Mouse (Mus musculus) kidney, embryonic 14.5 days (tissue): ENCODE results near the gene Hsp90ab1. TPM values are rescaled to one million over a fixed set of nuclear protein-coding genes. Genes with fewer than 3 reads are reported as not detected.

Experiments used
- ATAC-seq: fragments of 200-750 bp; cut with Nextera tagmentation; 2 replicates; pipeline ENCODE4 v1.8.0; 2017; ENCODE audit warnings: moderate number of reproducible peaks, mild to moderate bottlenecking, moderate TSS enrichment, moderate library complexity; ENCODE audit not compliant: low FRiP score, low TSS enrichment
- H3K27ac ChIP-seq: fragments of 300-500 bp; sonication (generic); 2 replicates; pipeline ENCODE4 v1.5.1; 2014; ENCODE audit warnings: low read depth, mild to moderate bottlenecking, low read length, moderate library complexity, mixed read lengths
- H3K27me3 ChIP-seq: fragments of 300-500 bp; sonication (generic); 2 replicates; pipeline ENCODE4 v1.6.1; 2014; ENCODE audit warnings: mild to moderate bottlenecking, low read length; ENCODE audit not compliant: control insufficient read depth, insufficient read depth
- H3K36me3 ChIP-seq: fragments of 300-500 bp; sonication (generic); 2 replicates; pipeline ENCODE4 v1.6.1; 2014; ENCODE audit warnings: low read length, mixed read lengths; ENCODE audit not compliant: control insufficient read depth, insufficient read depth
- H3K4me1 ChIP-seq: fragments of 300-500 bp; sonication (generic); 2 replicates; pipeline ENCODE4 v1.6.1; 2014; ENCODE audit warnings: low read length, mixed read lengths; ENCODE audit not compliant: control insufficient read depth, insufficient read depth
- H3K4me2 ChIP-seq: fragments of 300-500 bp; sonication (generic); replicated peaks from 2 replicates; pipeline ENCODE4 v1.6.1; 2014; ENCODE audit warnings: low read depth, mild to moderate bottlenecking, low read length
- H3K4me3 ChIP-seq: fragments of 300-500 bp; sonication (generic); 2 replicates; pipeline ENCODE4 v1.5.1; 2014; ENCODE audit warnings: mild to moderate bottlenecking, low read length
- H3K9ac ChIP-seq: fragments of 300-500 bp; sonication (generic); 2 replicates; pipeline ENCODE4 v1.6.1; 2014; ENCODE audit warnings: low read depth, mild to moderate bottlenecking, low read length, moderate library complexity
- H3K9me3 ChIP-seq: fragments of 300-500 bp; sonication (generic); 2 replicates; pipeline ENCODE4 v1.6.1; 2016; ENCODE audit warnings: low read length; ENCODE audit not compliant: control insufficient read depth
- WGBS: fragments of 180-500 bp; shearing (Covaris S2); extraction: QIAGEN DNeasy Blood & Tissue Kit; methylation state at CpG from one replicate; pipeline ENCODE4 v1.1.7; 2014; 5-methylcytosine and 5-hydroxymethylcytosine counted together
- polyA plus RNA-seq: library from polyadenylated mRNA; unstranded; fragments of >200 nt; fragmentation: Nextera tagmentation; extraction: Ambion mirVana; gene quantifications from 2 replicates; pipeline ENCODE4 v1.2.1, GENCODE M21; 2014

The Hsp90ab1 gene
- polyA plus RNA-seq, 1 experiment from 2014 or later, result 1,961 TPM

DNA sequence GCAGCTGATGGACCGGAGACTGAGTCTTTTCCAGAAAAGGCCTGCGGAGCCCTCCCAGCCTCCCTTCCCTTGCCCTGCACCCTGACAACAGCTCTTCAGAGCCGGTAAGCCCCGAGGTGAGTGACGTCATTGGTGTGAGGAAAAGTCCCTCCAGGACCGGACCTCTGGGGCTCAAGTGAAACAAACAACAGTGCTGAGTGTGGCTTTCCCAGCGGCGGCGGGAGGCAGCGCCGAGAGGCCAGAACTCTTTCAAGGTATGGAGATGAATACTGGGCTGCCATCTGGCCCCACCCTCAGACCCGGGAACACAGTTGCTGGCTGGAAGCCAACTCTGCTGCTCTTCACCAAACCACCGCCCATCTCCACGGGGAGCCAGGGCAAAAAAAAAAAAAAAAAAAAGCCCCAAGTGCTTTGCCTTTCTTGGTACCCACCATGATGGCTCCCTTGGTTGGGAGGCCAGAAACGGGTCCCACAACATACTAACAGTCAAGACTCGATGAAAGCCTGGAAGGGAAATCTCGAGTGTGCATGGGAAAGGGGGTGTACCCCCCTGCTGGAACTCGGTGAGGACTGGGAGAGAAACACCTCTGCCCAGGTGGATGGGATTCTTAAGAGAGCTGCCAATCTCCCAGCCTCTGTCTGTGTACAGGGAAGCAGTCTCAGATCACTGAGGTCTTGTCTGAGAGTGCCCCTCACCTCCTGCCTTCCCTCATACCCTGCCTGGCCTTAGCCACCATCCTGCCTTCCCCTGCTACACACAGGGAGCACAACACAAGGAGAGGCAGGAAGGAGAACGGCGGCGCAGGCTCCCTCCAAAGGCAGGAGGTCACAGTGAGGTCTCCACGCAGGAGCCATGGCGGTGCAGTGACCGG lies 28.8 kb downstream of the Hsp90ab1 start:
- no peaks in the 10 kb centered on the region for H3K9me3 ChIP-seq
- H3K36me3 ChIP-seq, result no peaks in the 10 kb centered on the region
- H3K27me3 ChIP-seq, result peaks cover 83% of the 10 kb centered on the region
- H3K4me1 ChIP-seq, result peaks cover 17% of the 10 kb centered on the region
- H3K9ac ChIP-seq, result no peak overlapping the region
- H3K4me3 ChIP-seq, result no peak overlapping the region
- no peak for ATAC-seq
- H3K27ac ChIP-seq, result no peak overlapping the region
- 10% methylated on average over 24 of the region's 24 CpGs for whole genome bisulfite sequencing
- H3K4me2 ChIP-seq, result peak overlapping the region; percentile 47

DNA sequence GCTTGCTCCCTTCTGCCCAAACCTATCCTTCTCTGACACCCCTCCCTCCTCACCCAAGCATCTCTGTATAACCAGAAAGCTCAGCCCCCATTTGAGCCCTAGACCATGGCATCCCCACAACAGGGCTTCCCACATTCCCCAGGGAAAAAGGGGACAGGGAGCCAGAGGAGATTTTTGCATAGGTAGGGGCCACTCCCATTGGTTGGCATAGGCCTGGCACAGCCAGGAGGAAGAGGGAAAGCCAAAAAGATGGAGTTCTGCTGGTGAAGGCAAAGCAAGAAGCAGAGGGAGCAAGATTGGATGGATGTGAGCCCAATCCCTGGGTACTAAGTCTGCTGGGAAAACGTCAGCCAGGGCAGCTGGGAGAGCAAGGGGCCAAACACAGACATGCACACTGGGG lies 30.0 kb downstream of the Hsp90ab1 start:
- H3K4me1 ChIP-seq, result peaks cover 13% of the 10 kb centered on the region
- H3K27ac ChIP-seq, result no peak overlapping the region
- no peaks in the 10 kb centered on the region for H3K9me3 ChIP-seq
- H3K9ac ChIP-seq, result no peak overlapping the region
- H3K4me2 ChIP-seq, result no peak overlapping the region
- no peaks in the 10 kb centered on the region for H3K36me3 ChIP-seq
- H3K4me3 ChIP-seq, result no peak overlapping the region
- H3K27me3 ChIP-seq, result peaks cover 89% of the 10 kb centered on the region
- 50% methylated on average over 1 of the region's 1 CpGs for WGBS
- no peak for ATAC-seq

DNA sequence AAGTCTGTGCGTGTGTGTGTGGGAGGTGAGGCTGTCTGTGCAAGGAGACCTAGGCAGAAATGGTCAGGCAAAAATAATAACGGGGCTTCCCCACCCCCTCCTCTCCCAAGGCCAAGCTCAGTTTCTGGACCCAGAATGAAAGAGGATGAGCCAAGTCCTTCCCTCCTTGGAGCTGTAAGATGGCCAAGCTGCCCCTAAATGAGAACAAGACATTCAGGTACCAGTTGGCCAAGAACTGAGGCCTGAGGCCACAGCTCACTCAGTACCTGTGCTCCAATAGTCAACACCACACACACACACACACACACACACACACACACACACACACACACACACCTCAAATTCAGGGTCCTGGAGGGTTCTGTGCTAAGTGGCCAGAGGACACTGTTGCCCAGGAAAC lies 30.4 kb downstream of the Hsp90ab1 start:
- ATAC-seq, result no peak

DNA sequence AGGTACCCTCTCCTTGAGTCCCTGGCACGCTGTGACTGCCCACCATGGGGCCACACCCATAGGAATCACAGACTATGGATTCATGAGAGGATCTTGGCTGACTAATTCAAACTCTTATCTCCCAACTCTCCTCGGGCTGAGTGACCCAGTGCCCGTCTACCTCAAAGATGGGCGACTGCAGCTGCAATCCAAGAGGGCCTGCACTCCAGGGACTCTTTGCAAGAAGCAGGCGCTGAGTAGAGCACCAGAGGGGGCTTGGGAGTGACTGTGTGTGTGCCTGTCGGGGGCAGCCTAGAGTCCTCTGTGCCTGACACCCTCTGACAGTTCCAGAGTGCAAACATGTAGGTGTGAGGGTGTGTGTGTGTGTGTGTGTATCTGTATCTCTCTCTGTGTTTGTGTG lies 30.9 kb downstream of the Hsp90ab1 start:
- Histone ChIP-seq H3K4me3 (no peak overlapping the region), H3K36me3 (no peaks in the 10 kb centered on the region), H3K4me1 (peaks cover 13% of the 10 kb centered on the region), H3K9me3 (no peaks in the 10 kb centered on the region), H3K27ac (no peak overlapping the region), H3K4me2 (no peak overlapping the region), H3K27me3 (peaks cover 80% of the 10 kb centered on the region), H3K9ac (no peak overlapping the region)
- no peak for ATAC-seq
- 38% methylated on average over 6 of the region's 6 CpGs for WGBS

More for the DNA sequence above, 30.4 kb downstream of the Hsp90ab1 start:
- Histone ChIP-seq H3K27me3 (peaks cover 86% of the 10 kb centered on the region), H3K4me2 (no peak overlapping the region), H3K9me3 (no peaks in the 10 kb centered on the region), H3K27ac (no peak overlapping the region), H3K4me1 (peaks cover 13% of the 10 kb centered on the region), H3K9ac (no peak overlapping the region), H3K36me3 (no peaks in the 10 kb centered on the region), H3K4me3 (no peak overlapping the region)
- 46% methylated on average over 2 of the region's 2 CpGs for WGBS

DNA sequence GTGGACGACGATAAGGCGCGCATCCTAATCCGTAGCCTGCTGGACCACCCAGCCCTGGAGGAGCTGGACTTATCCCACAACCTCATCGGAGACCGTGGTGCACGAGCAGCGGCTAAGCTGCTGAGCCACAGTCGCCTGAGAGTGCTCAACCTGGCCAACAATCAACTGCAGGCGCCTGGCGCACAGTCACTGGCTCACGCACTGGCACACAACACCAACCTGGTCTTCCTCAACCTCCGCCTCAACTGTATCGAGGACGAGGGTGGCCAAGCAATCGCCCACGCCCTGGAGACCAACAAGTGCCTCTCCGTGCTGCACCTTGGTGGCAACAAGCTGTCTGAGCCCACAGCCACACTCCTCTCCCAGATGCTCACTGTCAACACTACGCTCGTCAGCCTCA lies 33.4 kb downstream of the Hsp90ab1 start:
- H3K27me3 ChIP-seq, result peaks cover 69% of the 10 kb centered on the region
- H3K4me2 ChIP-seq, result no peak overlapping the region
- no peak overlapping the region for H3K27ac ChIP-seq
- H3K9me3 ChIP-seq, result no peaks in the 10 kb centered on the region
- peaks cover 1% of the 10 kb centered on the region; the same call in 1 of the 2 replicates for H3K4me1 ChIP-seq
- no peak overlapping the region for H3K9ac ChIP-seq
- no peaks in the 10 kb centered on the region for H3K36me3 ChIP-seq
- no peak overlapping the region for H3K4me3 ChIP-seq
- no peak for ATAC-seq
- WGBS, result 81% methylated on average over 21 of the region's 21 CpGs

DNA sequence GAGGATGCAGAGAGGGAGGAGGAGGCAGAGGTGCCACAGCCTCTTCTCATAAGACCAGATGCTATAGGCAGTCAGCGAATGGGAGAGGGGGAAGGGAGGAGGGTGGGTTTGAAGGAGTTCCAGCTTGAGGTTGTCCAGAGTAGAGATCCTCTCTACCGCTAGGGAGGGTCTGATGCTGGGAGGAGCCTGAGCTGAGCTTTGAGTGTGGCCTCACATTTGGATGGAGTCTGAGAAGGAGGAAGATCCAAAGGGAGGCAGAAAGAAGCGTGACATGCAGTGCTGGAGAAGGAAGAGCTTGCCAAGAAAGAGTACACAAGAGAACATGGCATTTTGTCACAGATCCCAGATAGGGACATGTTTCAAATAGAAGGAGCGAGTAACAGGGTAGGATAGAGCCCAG lies 34.7 kb downstream of the Hsp90ab1 start:
- no peaks in the 10 kb centered on the region for H3K4me1 ChIP-seq
- no peaks in the 10 kb centered on the region for H3K9me3 ChIP-seq
- no peak overlapping the region for H3K4me2 ChIP-seq
- H3K27ac ChIP-seq, result no peak overlapping the region
- no peak for ATAC-seq
- 61% methylated on average over 4 of the region's 4 CpGs for WGBS
- H3K36me3 ChIP-seq, result no peaks in the 10 kb centered on the region
- no peak overlapping the region for H3K9ac ChIP-seq
- H3K27me3 ChIP-seq, result peaks cover 63% of the 10 kb centered on the region
- H3K4me3 ChIP-seq, result no peak overlapping the region

DNA sequence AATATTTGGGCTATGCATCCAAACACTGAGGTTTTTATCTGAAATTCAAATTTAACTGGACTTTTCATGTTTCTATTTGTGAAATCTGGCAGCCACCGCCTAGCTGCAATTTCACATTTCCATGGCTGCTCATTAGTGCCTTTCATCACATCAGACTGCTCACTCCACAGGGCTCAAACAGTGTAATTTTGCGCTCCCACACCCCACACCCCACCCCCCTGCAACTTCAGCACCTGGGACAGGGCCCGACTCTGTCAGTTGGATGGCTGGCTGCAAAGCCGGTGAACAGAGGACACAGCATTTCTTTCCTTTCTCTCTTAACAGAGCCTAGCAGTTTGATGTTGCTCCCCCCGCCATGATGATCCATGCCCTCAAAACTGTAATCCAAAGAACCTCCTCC lies 36.8 kb downstream of the Hsp90ab1 start:
- Histone ChIP-seq H3K4me2 (no peak overlapping the region), H3K27ac (no peak overlapping the region), H3K36me3 (no peaks in the 10 kb centered on the region), H3K9ac (no peak overlapping the region), H3K4me3 (no peak overlapping the region), H3K9me3 (no peaks in the 10 kb centered on the region), H3K27me3 (peaks cover 49% of the 10 kb centered on the region), H3K4me1 (no peaks in the 10 kb centered on the region)
- WGBS, result 8% methylated on average over 5 of the region's 5 CpGs
- no peak; the same call in 1 of the 2 replicates for ATAC-seq

DNA sequence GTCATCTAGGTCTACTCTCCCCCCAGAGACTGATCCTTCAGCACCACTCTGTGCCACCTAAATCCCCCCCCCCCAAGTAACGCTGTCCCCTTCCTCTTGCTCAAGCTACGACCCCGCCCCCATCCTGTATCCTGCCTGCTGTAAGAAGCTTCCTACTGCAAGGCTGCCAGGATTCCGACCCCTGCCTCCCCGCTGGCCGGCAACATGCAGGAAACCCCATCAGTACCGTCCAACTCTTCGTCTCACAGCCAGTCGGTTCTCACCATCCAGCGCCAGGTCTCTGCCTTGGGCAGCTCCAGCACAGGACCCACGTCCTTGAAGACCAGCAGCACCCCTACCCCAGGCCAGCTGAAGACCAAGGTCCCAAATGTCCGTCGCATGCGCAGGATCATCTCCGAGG lies 40.2 kb downstream of the Hsp90ab1 start:
- H3K4me2 ChIP-seq, result no peak overlapping the region
- H3K27me3 ChIP-seq, result peaks cover 24% of the 10 kb centered on the region; the same call in 1 of the 2 replicates
- no peak overlapping the region for H3K27ac ChIP-seq
- H3K36me3 ChIP-seq, result no peaks in the 10 kb centered on the region
- no peak for ATAC-seq
- no peak overlapping the region for H3K4me3 ChIP-seq
- H3K9me3 ChIP-seq, result no peaks in the 10 kb centered on the region
- H3K9ac ChIP-seq, result no peak overlapping the region
- WGBS, result 56% methylated on average over 15 of the region's 15 CpGs
- H3K4me1 ChIP-seq, result no peaks in the 10 kb centered on the region

DNA sequence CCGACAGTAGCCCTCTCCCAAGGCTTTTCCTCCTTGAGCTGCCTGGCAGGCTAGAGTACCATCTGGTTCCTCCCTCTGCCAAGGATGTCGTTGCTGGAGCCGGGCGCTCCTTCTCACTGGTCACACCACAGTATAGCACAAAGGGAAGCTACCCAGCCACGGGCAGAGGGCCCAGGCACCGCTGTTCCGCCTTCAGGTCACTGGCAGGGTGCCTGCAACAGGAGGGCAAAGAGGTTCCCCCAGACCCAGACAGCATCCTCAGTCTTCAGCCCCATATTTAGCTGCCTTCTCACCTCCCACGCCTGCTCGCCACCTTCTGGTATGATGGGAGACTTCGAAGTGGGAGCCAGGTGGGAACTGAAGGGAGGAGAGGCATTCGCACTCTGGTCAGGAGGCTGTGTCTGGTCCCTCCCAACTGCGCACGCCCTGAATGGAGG lies 42.7 kb downstream of the Hsp90ab1 start:
- no peak overlapping the region for H3K9ac ChIP-seq
- peaks cover 17% of the 10 kb centered on the region for H3K27me3 ChIP-seq
- H3K9me3 ChIP-seq, result no peaks in the 10 kb centered on the region
- ATAC-seq, result no peak
- H3K36me3 ChIP-seq, result no peaks in the 10 kb centered on the region
- H3K4me3 ChIP-seq, result no peak overlapping the region
- H3K4me1 ChIP-seq, result no peaks in the 10 kb centered on the region
- H3K27ac ChIP-seq, result no peak overlapping the region
- WGBS, result 47% methylated on average over 13 of the region's 13 CpGs
- no peak overlapping the region for H3K4me2 ChIP-seq
